ENCODE assay signal across 9 mouse cellular contexts in genomic region chr11:103413516-103413915, GRCm38 (mm10). TPM values are rescaled to one million over a fixed set of nuclear protein-coding genes. Genes with fewer than 3 reads are reported as not detected.
DNase-seq lines count a peak whose midpoint lies in the region; ATAC-seq and TF ChIP-seq lines count a peak whose summit lies in the region.
"Had no signal": no experiment of that assay in that cellular context is flagged by ENCODE, and none has a peak within 500 bp of the region (broad histone marks: within the 10 kb centered on the region; RNA-seq: fewer than 3 reads in every experiment).

No protein-coding gene starts in this region.

- no peak for TF ChIP-seq POLR2A in small intestine, adult 2 months (IDR thresholded peaks at IDR 0.05; ENCODE audit: low read depth, low read length)

- H3K9me3 ChIP-seq in lung, postnatal 0 days (ENCODE audit: low read length), result no peaks in the 10 kb centered on the region
- no peaks in the 10 kb centered on the region for H3K9me3 ChIP-seq in embryonic facial prominence, embryonic 12.5 days
- no peaks in the 10 kb centered on the region for H3K9me3 ChIP-seq in intestine, embryonic 16.5 days (ENCODE audit: control insufficient read depth, low read length)

- peaks cover 6% of the 10 kb centered on the region; the same call in 1 of the 2 replicates for H3K4me1 ChIP-seq in lung, postnatal 0 days (ENCODE audit: insufficient read depth, low read depth, low read length)
- peaks cover 12% of the 10 kb centered on the region; the same call in 1 of the 2 replicates for H3K4me1 ChIP-seq in embryonic facial prominence, embryonic 12.5 days
- peaks cover 4% of the 10 kb centered on the region; the same call in 1 of the 2 replicates for H3K4me1 ChIP-seq in intestine, embryonic 16.5 days (ENCODE audit: control insufficient read depth, insufficient read depth, low read length)
- peaks cover 6% of the 10 kb centered on the region; the same call in 1 of the 2 replicates for H3K4me1 ChIP-seq in small intestine, adult 2 months (ENCODE audit: control insufficient read depth, insufficient read depth, insufficient read length, low read length)

- WGBS in lung, postnatal 0 days, result 76% methylated on average over 1 of the region's 1 CpGs
- WGBS in embryonic facial prominence, embryonic 12.5 days, result 93% methylated on average over 1 of the region's 1 CpGs
- WGBS in intestine, embryonic 16.5 days, result 83% methylated on average over 1 of the region's 1 CpGs
- WGBS in small intestine, adult 2 months, result 88% methylated on average over 1 of the region's 1 CpGs

- 0 out of 2 replicates have a peak overlapping the region, but pooled peaks have one; percentile 83 for H3K4me2 ChIP-seq in lung, postnatal 0 days (replicated peaks; ENCODE audit: low read depth, low read length)
- H3K4me2 ChIP-seq in embryonic facial prominence, embryonic 12.5 days (replicated peaks), result peak overlapping the region; percentile 85; the same call in 1 of the 2 replicates
- peak overlapping the region; percentile 90 for H3K4me2 ChIP-seq in intestine, embryonic 16.5 days (ENCODE audit: low read depth, low read length)

- no peak overlapping the region for H3K9ac ChIP-seq in lung, postnatal 0 days (replicated peaks; ENCODE audit: low read depth)
- H3K9ac ChIP-seq in embryonic facial prominence, embryonic 12.5 days, result no peak overlapping the region
- no peak overlapping the region for H3K9ac ChIP-seq in intestine, embryonic 16.5 days (ENCODE audit: low read depth, low read length)

- H3K27me3 ChIP-seq in lung, postnatal 0 days (replicated peaks; ENCODE audit: insufficient read depth, low read length), result no peaks in the 10 kb centered on the region
- 0 out of 2 replicates have a peak, but pooled peaks cover 3% of the 10 kb centered on the region for H3K27me3 ChIP-seq in embryonic facial prominence, embryonic 12.5 days
- no peaks in the 10 kb centered on the region for H3K27me3 ChIP-seq in intestine, embryonic 16.5 days (replicated peaks; ENCODE audit: control insufficient read depth, insufficient read depth, low read length)
- H3K27me3 ChIP-seq in small intestine, adult 2 months (ENCODE audit: control insufficient read depth, insufficient read depth, low read length), result no peaks in the 10 kb centered on the region

- no peak for ATAC-seq in lung, postnatal 0 days
- ATAC-seq in embryonic facial prominence, embryonic 12.5 days (ENCODE audit: insufficient number of reproducible peaks, insufficient read depth, low FRiP score, low TSS enrichment), result no peak
- ATAC-seq in intestine, embryonic 16.5 days, result no peak
- no peak for ATAC-seq in erythroid progenitor cell, adult 5-6 weeks (replicated peaks; ENCODE audit: low FRiP score, poor library complexity, severe bottlenecking)

- no peak for TF ChIP-seq EP300 in lung, postnatal 0 days (IDR thresholded peaks at IDR 0.05)

- H3K4me3 ChIP-seq in lung, postnatal 0 days (ENCODE audit: low read depth, low read length), result no peak overlapping the region
- no peak overlapping the region for H3K4me3 ChIP-seq in embryonic facial prominence, embryonic 12.5 days
- peak overlapping the region; percentile 84 for H3K4me3 ChIP-seq in intestine, embryonic 16.5 days (ENCODE audit: low read length)
- H3K4me3 ChIP-seq in small intestine, adult 2 months (ENCODE audit: low read depth, low read length), result no peak overlapping the region

- no peak for TF ChIP-seq CTCF in lung, postnatal 0 days (IDR thresholded peaks at IDR 0.05)
- no peak for TF ChIP-seq CTCF in small intestine, adult 2 months (IDR thresholded peaks at IDR 0.05; ENCODE audit: extremely low read depth, insufficient read length, insufficient replicate concordance, low read depth, low read length)

- DNase-seq in lung, postnatal 0 days (ENCODE audit: low spot score), result no peak
- DNase-seq in lung, postnatal 36 days, result no peak
- DNase-seq in frontal cortex, adult 2 months (ENCODE audit: extremely low spot score in 1 of 2, low spot score in 1 of 2), result no peak
- DNase-seq: heart, postnatal 10 days; thymus, adult 18-20 months had no signal

- H3K36me3 ChIP-seq in lung, postnatal 0 days (ENCODE audit: insufficient read depth, low read length), result no peaks in the 10 kb centered on the region
- H3K36me3 ChIP-seq in embryonic facial prominence, embryonic 12.5 days, result no peaks in the 10 kb centered on the region
- no peaks in the 10 kb centered on the region for H3K36me3 ChIP-seq in intestine, embryonic 16.5 days (ENCODE audit: control insufficient read depth, insufficient read depth, low read length)
- peaks cover 4% of the 10 kb centered on the region; the same call in 1 of the 2 replicates for H3K36me3 ChIP-seq in small intestine, adult 2 months (ENCODE audit: control insufficient read depth, insufficient read depth, low read length)

- no peak overlapping the region for H3K27ac ChIP-seq in lung, postnatal 0 days (ENCODE audit: low read length)
- H3K27ac ChIP-seq in embryonic facial prominence, embryonic 12.5 days, result no peak overlapping the region
- H3K27ac ChIP-seq in intestine, embryonic 16.5 days (ENCODE audit: low read length), result 0 out of 2 replicates have a peak overlapping the region, but pooled peaks have one; percentile 91
- peak overlapping the region; percentile 86 for H3K27ac ChIP-seq in small intestine, adult 2 months (ENCODE audit: insufficient read depth, low read depth, low read length)

RNA-seq across cellular contexts. Expression of gene Plekhm1, which starts 1.0 kb away (rescaled TPM):
- polyA plus RNA-seq in lung, postnatal 0 days (2015; fragmentation: Nextera tagmentation; extraction: Ambion mirVana), result 8.1 and 9.4 TPM in 2 replicates
- polyA plus RNA-seq in embryonic facial prominence, embryonic 12.5 days (2016; fragmentation: Nextera tagmentation; extraction: Ambion mirVana), result 8.2 and 8.7 TPM in 2 replicates
- 6.1 and 7.0 TPM in 2 replicates for polyA plus RNA-seq in intestine, embryonic 16.5 days (2015; fragmentation: Nextera tagmentation; extraction: Ambion mirVana)
- 10.4 and 16.6 TPM in 2 replicates for polyA plus RNA-seq in small intestine, adult 2 months (2012; rRNA removed)
- total RNA-seq in erythroid progenitor cell, adult 5-6 weeks (2015; ENCODE audit: low replicate concordance), result 15.1 and 18.0 TPM in 2 replicates
- total RNA-seq in erythroid progenitor cell, adult 5-6 weeks (2017; ENCODE audit: low replicate concordance), result 4.2 and 5.5 TPM in 2 replicates
- polyA plus RNA-seq in frontal cortex, adult 2 months (2012; rRNA removed), result 15.6 and 15.7 TPM in 2 replicates

RNA-seq across cellular contexts. Expression of gene Arhgap27, which starts 50.0 kb away (rescaled TPM):
- polyA plus RNA-seq in lung, postnatal 0 days (2015; fragmentation: Nextera tagmentation; extraction: Ambion mirVana), result 18.5 and 20.0 TPM in 2 replicates
- 7.2 and 7.4 TPM in 2 replicates for polyA plus RNA-seq in embryonic facial prominence, embryonic 12.5 days (2016; fragmentation: Nextera tagmentation; extraction: Ambion mirVana)
- 40.2 and 42.3 TPM in 2 replicates for polyA plus RNA-seq in intestine, embryonic 16.5 days (2015; fragmentation: Nextera tagmentation; extraction: Ambion mirVana)
- 105 and 122 TPM in 2 replicates for polyA plus RNA-seq in small intestine, adult 2 months (2012; rRNA removed)
- total RNA-seq in erythroid progenitor cell, adult 5-6 weeks (2015; ENCODE audit: low replicate concordance), result 2.1 and 7.6 TPM in 2 replicates
- 3.0 and 4.8 TPM in 2 replicates for total RNA-seq in erythroid progenitor cell, adult 5-6 weeks (2017; ENCODE audit: low replicate concordance)
- 16.6 and 16.8 TPM in 2 replicates for polyA plus RNA-seq in frontal cortex, adult 2 months (2012; rRNA removed)

Comparison
In these comparisons a context has a peak if more than half of its experiments do, and no peak if none do; other contexts are left out.
1. H3K27ac ChIP-seq: peak in intestine, embryonic 16.5 days (single experiment) and small intestine, adult 2 months (single experiment); none in lung, postnatal 0 days (single experiment) and embryonic facial prominence, embryonic 12.5 days (single experiment).
2. Peak in every context shown above with its lines, with median percentiles within 50 percentile points of each other: H3K4me2 ChIP-seq.